Mouse (Mus musculus) thymus, postnatal 10 days (tissue): ENCODE measurements around the gene Cpe.
"Not testable (repeated sequence)": the region's sequence is repeated elsewhere in the genome, so short reads cannot be mapped to it uniquely, and the experiment has no call there.

ENCODE experiments used
- DNase-seq, 2 experiments: peaks; one replicate each; pipeline ENCODE4 v3.0.0; 2021; ENCODE audit warnings: low spot score in 2 of 2

Cpe gene

DNA sequence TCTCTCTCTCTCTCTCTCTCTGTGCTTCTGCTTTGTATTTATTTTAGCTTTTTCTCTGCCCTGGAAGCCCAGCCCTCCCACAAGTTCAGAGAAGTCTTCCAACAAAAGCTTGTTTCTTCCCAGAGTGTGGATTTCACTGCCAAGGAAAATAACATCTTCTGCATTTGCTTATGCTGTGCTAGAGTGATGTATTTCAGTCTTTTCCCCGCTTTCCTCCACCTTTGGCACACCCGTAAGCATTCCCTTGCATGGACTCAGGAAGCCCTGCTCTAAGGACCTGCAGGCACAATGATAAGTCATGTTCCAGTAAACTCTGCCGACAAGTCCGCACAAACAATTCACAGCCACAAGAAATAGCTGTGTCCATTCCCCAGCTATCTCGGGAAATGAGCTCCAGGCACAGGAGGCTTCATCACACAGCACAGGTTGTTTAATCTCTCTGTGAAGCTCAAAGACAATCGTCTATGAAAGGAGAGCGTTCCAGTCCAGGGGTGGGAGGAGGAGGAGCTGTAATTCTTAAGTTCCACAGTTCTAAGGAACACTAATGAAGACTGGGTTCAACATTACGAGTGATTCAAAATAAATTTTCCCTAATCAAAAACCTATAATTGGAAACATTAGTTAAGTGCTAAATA lies 17.8 kb downstream of the Cpe start:
- DNase-seq: no peak

DNA sequence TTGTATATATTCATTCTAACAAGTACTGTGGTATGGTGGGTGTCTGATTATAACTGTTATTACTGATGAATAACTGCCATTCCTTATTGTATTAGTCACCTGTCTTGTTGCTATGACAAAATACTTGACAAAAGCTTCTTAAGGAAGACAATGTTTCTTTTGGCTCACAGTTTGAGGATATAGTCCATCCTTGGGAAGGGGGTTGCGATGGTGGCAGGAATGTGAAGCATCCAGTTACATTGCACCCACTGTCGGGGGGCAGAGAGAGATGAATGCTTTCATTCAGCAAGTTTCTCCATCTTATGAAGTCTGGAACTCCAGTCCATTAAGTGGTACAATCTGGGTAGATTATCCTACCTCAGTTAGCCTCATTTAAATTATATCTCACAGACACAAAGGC lies 19.9 kb downstream of the Cpe start:
- DNase-seq: no peak

DNA sequence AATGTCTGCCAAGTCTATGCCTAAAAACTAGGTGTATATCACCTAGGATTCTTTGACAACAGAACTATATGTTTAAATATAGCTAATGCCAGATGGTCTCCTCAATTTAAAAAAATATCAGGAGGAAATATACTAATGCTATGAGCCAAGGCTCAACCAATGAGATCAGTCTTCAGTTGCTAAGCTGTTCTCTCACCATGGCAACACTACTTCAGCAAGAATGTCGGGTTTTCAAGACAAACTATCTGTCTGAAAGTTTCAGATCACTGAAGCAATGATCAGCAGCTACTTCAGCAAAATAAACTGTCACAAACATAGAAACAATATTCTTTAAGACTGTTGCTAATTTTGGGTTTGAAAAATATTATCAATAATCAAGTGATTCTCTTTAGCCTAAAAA lies 20.9 kb downstream of the Cpe start:
- DNase-seq: no peak

DNA sequence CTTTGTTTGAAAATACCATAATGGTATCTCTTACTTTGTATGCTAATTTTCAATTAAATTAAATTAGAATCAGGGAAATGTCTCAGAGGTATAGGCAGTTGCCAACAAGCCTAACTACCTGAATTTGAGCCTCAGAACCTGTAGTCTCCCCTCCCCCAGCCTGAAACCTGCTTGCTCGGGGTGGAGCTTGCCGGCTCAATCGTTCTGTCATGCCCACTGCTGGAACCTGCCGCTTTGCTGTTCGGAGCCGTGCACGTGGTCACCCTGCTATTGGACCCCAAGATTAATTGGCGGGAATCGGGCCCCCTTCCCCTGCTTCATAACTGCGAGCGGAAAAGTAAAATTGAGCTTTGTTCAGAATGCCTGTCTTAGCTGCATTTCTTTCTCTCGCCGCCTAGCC lies 26.5 kb downstream of the Cpe start:
- DNase-seq: not testable (repeated sequence)

DNA sequence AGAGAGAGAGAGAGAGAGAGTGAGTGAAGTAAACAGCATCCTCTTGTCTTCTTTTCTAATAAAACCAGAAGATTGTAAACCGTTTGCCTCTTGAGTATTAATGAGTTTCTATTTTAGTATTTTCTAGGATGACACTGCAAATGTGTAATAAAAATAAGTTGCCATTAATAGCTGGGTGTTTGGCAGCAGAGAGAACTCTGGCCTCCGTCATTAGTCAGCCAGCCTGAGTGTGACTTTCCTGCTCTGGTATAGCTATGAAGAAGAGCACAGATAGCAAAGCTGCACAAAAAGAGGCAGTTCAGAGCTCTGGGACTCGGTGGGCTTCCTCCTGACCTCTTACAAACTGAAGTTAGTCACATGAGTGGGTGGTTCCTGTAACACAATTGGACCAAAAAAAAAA lies 27.3 kb downstream of the Cpe start:
- DNase-seq: no peak

DNA sequence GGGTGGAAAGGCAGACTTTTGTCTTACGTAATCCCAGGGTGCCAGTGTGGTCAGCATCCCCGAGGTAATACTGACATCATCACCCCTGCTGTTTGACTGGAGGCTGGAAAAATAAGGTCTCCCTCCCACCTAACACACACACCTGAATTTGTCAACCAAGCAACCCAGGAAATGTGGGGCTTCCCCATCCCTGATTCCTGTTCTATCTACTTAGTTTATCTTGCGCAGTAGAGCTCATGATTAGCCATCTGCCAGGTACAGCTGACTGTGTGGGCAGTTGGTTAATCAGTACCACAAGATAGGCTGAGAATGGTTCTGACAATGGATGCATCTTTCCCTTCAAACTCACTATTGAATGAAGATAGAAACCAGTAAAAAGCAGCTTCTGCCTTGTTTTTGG lies 28.0 kb downstream of the Cpe start:
- no peak for DNase-seq

DNA sequence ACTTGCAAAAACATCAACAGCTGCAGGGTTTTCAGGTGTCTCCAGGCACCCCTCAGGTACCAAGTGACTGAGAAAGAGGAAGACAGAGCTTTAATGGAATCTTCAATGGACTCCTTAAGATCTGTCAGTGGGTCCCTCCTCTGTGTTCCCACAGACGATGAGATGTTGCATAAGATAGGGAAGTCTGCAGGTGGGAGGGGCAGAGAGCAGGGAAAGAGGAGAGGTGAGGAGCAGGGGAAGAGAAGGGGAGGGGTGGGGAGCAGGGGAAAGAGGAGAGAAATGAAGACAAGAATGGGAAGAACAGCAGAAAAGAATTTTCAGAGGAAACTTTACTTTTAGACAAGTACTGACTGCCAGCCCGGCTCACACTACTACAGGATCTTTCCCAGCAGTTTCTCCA lies 28.5 kb downstream of the Cpe start:
- no peak for DNase-seq

DNA sequence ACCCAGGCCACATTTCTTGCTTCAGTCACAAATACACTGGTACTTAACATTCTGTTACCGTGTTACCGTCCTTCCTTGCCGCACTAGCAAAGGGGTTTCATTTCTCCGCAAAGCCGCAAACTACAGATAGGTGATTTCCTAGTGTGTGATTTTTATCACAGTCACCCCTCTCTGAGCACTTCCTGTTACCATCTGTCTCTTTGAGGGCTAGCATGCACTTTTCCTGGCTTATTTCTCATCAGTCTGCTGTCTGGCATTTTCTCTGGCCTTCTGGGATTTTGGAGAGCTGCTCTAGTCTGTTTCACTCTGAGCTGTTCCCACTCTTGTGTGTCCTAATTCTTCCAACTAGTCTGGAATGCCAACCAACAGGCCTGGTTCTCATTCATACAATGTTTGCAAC lies 33.8 kb downstream of the Cpe start:
- DNase-seq: no peak

DNA sequence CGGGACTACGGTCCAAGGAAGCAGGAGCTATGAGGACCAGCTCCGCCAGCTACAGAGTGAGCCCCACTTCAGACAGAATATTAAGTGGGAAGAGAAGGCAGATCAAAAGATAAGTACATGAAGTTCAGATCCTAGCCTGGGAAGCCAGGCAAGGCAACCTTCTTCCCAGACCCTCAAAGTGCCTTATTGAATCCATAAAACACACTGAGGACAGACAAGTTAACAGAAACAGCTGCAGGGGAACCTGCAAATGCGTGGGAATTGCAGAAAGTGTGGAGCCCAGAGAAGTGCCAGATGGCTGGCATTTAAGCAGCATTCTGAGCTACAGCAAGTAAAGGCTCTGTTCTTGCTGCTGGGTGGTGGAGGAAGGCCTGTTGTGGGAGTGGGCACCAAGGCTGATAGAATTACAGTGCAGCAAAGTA lies 34.9 kb downstream of the Cpe start:
- DNase-seq: no peak

DNA sequence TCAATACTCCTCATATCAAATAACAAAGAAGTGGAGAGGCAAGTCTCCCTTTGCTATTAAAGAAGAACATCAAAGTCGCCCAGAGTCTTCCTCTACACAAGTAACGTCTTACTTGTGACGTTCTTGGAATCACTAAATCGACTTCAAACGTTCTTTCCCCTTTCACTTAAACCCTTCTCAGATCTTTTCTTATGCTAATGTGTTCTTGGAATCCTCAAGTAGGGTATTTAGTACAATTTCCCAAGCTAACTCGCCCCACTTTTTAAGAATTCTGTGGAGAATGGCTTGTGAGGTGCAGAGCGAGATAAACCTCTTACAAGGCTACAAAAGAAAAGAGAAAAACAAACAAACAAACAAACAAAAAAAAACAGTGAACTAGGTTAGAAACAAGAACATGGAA lies 35.3 kb downstream of the Cpe start:
- DNase-seq: no peak

DNA sequence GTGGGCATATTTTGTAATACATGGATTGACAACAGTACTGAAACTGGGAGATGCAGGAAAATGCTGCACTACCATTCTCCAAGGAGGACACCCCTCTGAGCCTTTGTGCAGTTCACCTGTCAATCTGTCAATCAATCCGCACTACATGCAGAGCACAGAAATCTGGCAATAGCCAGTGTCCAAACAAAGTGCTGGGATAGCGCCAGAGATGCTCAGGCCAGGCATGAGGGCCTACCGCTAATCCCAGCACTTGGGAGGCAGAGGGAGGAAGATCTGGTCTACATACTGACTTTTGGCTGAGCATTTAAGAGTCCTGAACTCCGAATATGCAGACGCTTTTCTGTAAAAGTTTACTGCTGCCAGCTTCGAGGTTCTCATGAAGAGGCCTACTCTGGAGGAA lies 37.0 kb downstream of the Cpe start:
- DNase-seq: no peak

DNA sequence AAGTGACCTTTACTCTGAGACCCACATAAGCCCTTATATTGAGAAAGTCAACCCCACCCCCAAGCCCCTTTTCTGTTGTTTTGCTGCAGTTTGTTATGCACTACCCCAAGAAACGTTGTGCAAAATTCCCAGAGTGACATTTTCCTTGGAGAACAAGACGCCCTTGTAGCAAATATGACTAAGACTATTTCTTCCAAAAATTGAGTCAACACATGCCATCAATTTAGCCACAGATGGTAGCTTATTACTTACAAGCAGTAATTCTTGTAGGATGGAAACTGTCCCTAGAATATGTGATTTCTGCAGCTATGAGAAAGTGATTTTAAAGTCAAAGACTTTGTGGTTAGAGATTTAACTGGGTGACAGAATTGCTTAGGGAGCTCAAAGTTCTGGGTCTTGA lies 37.8 kb downstream of the Cpe start:
- no peak for DNase-seq

DNA sequence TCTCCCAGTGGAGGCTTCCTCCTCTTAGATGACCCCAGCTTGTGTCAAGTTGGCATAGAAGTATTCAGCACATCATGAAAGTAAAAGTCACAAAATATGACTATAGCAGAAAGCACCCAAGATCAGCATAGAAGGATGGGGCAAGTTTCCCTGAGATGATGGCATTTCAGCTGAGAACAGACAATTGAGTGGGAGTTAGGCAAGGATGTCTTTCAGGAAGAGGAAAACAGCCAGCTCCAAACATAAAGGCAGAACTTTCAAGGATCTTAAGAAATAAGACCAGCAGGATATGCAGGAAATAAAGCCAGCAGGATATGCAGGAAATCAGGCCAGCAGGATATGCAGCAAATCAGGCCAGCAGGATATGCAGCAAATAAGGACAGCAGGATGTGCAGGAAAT lies 40.6 kb downstream of the Cpe start:
- no peak for DNase-seq

DNA sequence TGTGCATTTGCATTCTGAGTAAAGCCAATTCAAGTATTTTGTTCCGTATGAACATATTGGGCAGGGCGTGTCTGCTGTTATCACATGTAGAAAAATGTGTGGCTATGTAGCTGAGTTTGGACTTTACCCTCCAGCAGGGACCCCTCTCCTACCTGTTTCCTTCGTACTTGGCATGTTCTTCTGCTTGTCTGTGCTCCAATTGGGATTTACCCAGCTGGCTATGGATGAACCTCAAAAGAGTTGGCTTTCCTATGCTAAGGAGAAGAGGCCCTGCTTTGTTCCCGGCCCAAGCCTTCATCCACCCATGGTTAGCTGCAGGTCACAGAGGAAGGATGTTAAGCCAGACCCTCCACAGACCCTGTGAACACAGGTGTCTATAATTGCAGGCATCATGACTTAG lies 44.8 kb downstream of the Cpe start:
- no peak for DNase-seq

DNA sequence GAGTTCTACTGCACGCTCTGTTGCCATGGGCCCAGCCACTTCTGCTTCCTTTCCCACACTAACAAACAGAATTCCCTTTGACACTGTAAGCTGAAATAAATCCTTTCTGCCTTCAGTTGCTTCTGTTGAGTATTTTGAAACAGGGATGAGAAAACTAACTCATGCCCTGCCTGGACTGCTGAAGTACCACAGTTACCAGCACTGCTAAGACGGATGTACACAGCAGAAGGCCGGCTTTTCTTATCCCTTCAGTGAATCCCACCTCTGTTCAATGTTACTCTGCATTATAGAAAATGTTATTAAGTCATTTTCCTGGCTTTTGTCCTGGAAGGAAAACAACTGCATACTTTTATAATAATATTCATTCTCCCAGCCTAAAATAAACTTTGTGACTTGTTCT lies 45.7 kb downstream of the Cpe start:
- DNase-seq: no peak

DNA sequence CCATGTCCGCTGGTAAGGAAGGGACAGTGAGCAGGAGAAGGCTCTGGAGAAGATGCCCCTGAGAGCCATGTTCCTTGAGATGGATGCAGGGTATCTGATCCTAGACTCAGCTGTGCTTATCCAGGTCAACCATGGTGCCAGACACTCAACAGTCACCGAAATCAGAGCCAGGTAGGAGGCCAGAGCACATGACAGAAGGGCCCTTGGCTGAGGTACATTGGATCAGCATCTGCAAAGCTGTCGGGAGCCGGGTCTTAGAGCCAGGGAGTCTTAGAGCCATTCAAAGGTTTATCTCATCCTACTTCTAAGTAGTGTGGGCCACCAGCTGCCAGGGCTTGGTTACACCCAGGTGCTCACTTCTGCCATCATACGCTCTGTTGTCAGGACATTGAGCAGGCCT lies 46.4 kb downstream of the Cpe start:
- DNase-seq: no peak

DNA sequence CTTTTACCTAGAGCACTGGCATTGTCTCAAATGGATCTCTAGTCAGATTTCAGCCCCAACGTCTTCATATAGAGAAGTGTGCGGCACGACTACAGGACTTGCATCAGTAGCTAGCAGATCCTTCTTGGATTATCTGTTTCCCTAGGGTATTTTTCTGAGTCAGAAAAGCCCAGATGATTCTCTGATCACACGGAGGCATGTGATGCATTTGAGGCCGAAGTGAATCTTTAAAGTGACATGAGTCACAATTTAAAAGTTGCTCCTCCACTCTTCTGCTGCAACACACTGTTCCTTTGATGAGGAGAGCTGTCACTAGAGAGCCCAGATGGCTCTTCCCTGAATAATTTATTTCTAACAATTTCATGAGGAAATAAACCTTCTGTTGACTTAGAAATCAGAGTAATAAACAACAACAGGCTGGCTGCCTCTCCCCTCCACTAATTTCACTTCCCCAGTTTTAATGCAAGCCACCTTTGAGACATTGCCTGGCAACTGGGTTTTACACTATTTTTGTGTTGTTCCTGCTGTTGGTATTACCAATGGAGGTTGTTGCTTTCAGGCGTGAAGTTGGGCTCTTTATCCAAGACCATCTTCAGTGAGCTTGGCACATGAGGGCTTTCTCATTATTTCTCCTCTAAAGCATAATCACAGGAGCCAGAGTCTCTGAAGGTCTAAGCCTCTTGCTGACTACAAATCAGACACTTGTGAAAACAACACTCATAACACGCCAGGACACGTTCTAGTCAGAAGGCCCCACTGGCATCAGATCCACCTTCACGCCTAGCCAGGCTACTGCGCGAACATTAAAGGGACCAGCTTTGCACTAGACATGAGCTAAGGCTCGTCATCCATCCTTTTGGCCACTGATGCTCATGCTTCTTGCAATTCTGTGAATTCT lies 48.5 kb downstream of the Cpe start:
- DNase-seq: no peak

DNA sequence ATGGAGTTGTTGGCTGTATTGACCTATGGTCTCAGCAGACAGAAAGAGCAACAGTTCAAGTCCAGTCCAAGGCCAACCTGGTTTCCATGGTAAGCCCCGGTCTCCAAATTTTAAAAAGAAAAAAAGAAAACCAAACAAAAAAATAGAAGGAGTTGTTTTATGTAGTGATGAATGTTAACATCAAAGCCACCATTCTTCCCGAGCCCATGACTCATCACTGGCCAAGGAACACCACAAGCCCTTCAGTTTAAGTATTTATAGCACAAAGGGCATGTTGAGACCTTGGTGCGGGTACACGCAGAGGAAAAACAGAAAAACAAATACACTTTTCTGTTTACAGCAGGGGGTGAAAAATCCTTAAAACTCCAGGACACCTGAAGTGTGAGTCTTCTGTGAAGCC lies 49.5 kb downstream of the Cpe start:
- no peak for DNase-seq

DNA sequence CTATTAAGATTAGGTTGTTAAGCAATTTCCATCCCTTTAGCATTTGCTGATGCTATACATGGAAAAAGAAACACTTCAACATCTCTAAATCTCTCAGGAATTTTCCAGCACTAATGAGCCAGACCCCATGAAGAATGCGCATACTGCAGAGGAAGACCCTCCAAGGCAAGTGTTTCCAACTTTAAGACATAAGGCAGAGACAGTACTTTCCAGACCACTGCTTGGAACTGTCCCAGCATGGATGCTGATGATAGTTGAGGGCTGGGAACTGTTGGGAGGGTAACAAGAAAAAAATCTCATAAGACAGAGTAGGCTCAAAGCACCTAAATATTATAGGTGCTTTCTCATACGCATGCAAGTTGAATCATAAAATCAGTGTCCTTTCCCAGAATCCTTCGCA lies 50.1 kb downstream of the Cpe start:
- no peak for DNase-seq

DNA sequence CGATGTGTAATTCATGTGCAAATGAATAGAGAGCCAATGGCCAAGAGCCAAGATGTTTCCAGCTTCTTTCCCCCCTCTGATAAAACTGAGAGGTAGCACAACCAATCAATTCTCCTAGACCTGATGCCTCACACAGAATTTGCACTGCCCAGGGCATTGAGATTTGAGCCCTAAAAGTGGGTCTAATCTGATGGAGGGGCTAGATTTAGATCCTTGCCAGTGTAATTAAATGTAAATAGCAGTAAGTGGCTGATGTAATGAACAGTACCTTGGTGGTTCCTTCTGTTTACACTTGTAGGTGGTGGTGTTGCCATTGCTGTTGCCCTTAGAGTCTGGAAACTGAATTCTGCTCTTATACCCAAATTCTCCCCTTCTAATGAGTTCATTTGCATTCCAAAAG lies 52.3 kb downstream of the Cpe start:
- no peak for DNase-seq

DNA sequence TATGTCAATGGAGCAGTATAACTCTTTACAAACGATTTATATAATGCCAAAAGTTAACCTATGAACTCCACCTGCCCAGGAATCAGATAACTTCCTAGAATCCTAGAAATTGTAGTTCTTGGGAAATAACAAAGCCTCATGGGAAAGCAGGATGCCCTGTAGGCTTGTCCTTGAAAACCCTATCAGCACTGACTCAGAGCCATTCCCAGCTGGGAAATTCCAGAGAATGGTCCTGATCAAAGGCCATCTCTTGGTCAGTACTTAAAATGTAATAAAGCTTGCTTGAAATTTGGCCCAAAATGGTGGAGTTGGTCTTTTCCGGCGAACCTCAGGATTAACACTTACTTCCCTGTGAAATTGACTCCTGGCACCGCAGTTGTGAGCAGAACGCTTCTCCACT lies 53.2 kb downstream of the Cpe start:
- DNase-seq: no peak

DNA sequence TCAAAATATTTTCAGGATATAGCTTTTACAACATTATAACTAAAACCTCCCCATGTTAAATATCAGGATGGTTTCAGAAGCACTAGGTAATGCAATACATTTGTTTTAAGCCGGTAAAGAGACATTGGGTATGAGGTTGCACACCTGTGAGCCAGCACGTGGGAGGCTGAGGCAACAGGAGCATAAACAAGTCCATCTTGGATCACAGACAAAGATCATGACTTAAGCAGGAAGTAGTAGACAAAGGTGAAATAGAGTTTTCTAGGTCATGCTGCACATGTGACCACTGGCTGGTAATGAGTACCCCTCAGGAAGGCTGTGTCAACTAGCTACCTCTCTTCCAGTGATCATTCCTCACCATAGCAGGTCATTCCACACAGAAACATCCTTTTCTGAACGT lies 58.0 kb downstream of the Cpe start:
- no peak for DNase-seq

DNA sequence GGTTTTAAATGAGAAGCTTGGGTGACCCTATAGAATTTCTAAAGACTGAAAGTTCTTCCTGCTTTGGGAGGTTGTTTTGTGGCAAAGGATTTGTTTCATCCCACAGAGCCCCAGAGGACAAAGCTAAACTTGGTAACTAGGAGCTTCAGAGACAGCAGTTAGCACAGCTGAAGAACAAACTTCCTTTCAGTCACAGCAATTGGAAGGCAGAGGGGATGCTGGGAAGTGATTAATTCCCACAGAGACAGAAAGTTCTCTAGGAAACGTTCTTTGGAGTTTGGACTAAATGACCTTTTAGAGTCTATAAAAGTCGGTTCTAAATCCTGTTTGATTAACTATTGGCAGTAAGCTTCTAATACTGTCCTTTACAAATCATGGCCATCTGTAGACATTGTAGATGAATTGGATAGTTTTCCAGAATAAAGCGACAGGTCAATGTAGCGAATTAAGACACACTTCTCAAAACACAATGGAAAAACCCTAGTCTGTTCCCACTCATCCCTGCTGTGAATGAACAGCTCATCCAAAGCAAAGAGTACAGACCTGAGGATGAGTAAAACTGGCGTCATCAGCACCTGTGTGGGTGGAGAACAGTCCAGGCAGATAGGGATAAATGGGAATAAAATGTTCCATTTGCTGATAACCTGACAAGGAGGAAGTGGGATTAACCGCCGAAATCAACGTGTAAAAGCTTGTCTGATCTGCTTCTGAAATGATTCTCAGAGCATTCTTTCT lies 58.6 kb downstream of the Cpe start:
- DNase-seq: no peak
